ENCODE assay signal across 9 mouse cellular contexts in genomic region chr19:57355451-57356251, GRCm38 (mm10). TPM values are rescaled to one million over a fixed set of nuclear protein-coding genes. Genes with fewer than 3 reads are reported as not detected.
DNase-seq lines count a peak whose midpoint lies in the region; ATAC-seq and TF ChIP-seq lines count a peak whose summit lies in the region.
"Had no signal": no experiment of that assay in that cellular context is flagged by ENCODE, and none has a peak within 500 bp of the region (broad histone marks: within the 10 kb centered on the region; RNA-seq: fewer than 3 reads in every experiment).

No protein-coding gene starts in this region.

- TF ChIP-seq CTCF in heart, adult 2 months (IDR thresholded peaks at IDR 0.05) = 0 out of 2 replicates have a peak, but pooled peaks have one; percentile 5
- TF ChIP-seq CTCF in olfactory bulb, adult 2 months (IDR thresholded peaks at IDR 0.05; ENCODE audit: insufficient read depth, low read depth, low read length) = no peak
- no peak for TF ChIP-seq CTCF in cerebellum, adult 2 months (IDR thresholded peaks at IDR 0.05; ENCODE audit: borderline replicate concordance, insufficient read depth, low read depth, low read length)

- no peak overlapping the region for H3K9ac ChIP-seq in heart, adult 2 months (ENCODE audit: low read depth, low read length)
- no peak overlapping the region for H3K9ac ChIP-seq in intestine, embryonic 16.5 days (ENCODE audit: low read depth, low read length)

- H3K4me3 ChIP-seq in heart, adult 2 months = peak overlapping the region; percentile 27; the same call in 1 of the 2 replicates
- H3K4me3 ChIP-seq in intestine, embryonic 16.5 days (ENCODE audit: low read length) = no peak overlapping the region
- no peak overlapping the region for H3K4me3 ChIP-seq in olfactory bulb, adult 2 months (ENCODE audit: insufficient read depth, low read depth, low read length)
- H3K4me3 ChIP-seq in cerebellum, adult 2 months (replicated peaks; ENCODE audit: insufficient read depth, low read depth, low read length) = no peak overlapping the region

- WGBS in heart, adult 2 months = 35% methylated on average over 16 of the region's 16 CpGs
- WGBS in intestine, embryonic 16.5 days = 53% methylated on average over 16 of the region's 16 CpGs
- 77% methylated on average over 16 of the region's 16 CpGs for WGBS in olfactory bulb, adult 2 months
- 83% methylated on average over 16 of the region's 16 CpGs for WGBS in cerebellum, adult 2 months

- no peak overlapping the region for H3K4me2 ChIP-seq in intestine, embryonic 16.5 days (ENCODE audit: low read depth, low read length)

- H3K36me3 ChIP-seq in heart, adult 2 months (ENCODE audit: control insufficient read depth, insufficient read depth, low read length) = no peaks in the 10 kb centered on the region
- no peaks in the 10 kb centered on the region for H3K36me3 ChIP-seq in intestine, embryonic 16.5 days (ENCODE audit: control insufficient read depth, insufficient read depth, low read length)

- 0 out of 2 replicates have a peak, but pooled peaks have one; percentile 26 for TF ChIP-seq POLR2A in heart, adult 2 months (IDR thresholded peaks at IDR 0.05; ENCODE audit: insufficient read depth, low read depth, low read length)
- TF ChIP-seq POLR2A in olfactory bulb, adult 2 months (IDR thresholded peaks at IDR 0.05; ENCODE audit: insufficient read depth, low read depth, low read length) = no peak
- TF ChIP-seq POLR2A in cerebellum, adult 2 months (IDR thresholded peaks at IDR 0.05; ENCODE audit: borderline replicate concordance, insufficient read depth, low read length) = no peak

- 0 out of 2 replicates have a peak, but pooled peaks have one; percentile 22 for ATAC-seq in intestine, embryonic 16.5 days
- ATAC-seq: Patski had no signal

- H3K4me1 ChIP-seq in heart, adult 2 months (ENCODE audit: control insufficient read depth, insufficient read depth, low read length) = peaks cover 13% of the 10 kb centered on the region
- H3K4me1 ChIP-seq in intestine, embryonic 16.5 days (ENCODE audit: control insufficient read depth, insufficient read depth, low read length) = peaks cover 18% of the 10 kb centered on the region; the same call in 1 of the 2 replicates
- H3K4me1 ChIP-seq in olfactory bulb, adult 2 months (ENCODE audit: control insufficient read depth, insufficient read depth, low read length) = peaks cover 11% of the 10 kb centered on the region
- H3K4me1 ChIP-seq in cerebellum, adult 2 months (ENCODE audit: control insufficient read depth, insufficient read depth, low read length) = no peaks in the 10 kb centered on the region

- no peaks in the 10 kb centered on the region for H3K27me3 ChIP-seq in heart, adult 2 months (ENCODE audit: control insufficient read depth, insufficient read depth, low read length)
- H3K27me3 ChIP-seq in intestine, embryonic 16.5 days (replicated peaks; ENCODE audit: control insufficient read depth, insufficient read depth, low read length) = no peaks in the 10 kb centered on the region
- no peaks in the 10 kb centered on the region for H3K27me3 ChIP-seq in cerebellum, adult 2 months (ENCODE audit: control insufficient read depth, insufficient read depth, low read length)
- H3K27me3 ChIP-seq: Patski had no signal

- DNase-seq in heart, adult 2 months = peak in 1 of 2 experiments; percentile 58
- DNase-seq in heart, postnatal 25 days (ENCODE audit: low spot score) = no peak
- peak; percentile 70 for DNase-seq in R1 (ENCODE audit: low read depth, low spot score)
- no peak for DNase-seq in cerebellum, adult 2 months
- no peak for DNase-seq in frontal cortex, postnatal 36 days (ENCODE audit: low spot score in 2 of 2)
- DNase-seq in gastrocnemius, postnatal 14 days = no peak

- H3K79me2 ChIP-seq in heart, adult 2 months (replicated peaks; ENCODE audit: control insufficient read depth, insufficient read depth, low read length) = no peaks in the 10 kb centered on the region

- H3K27ac ChIP-seq in heart, adult 2 months = peak overlapping the region; percentile 84
- H3K27ac ChIP-seq in intestine, embryonic 16.5 days (ENCODE audit: low read length) = peak overlapping the region; percentile 76
- peak overlapping the region; percentile 21; the same call in 1 of the 2 replicates for H3K27ac ChIP-seq in olfactory bulb, adult 2 months (ENCODE audit: insufficient read depth, low read depth, low read length)
- no peak overlapping the region for H3K27ac ChIP-seq in cerebellum, adult 2 months (ENCODE audit: insufficient read depth, low read length)

- intact Hi-C loops in heart, adult 2 months (cut with DNase I) = no loop called here
- intact Hi-C loops in heart, postnatal 25 days (cut with DNase I) = loop anchor here (10.0 kb wide), 1 partner anchor 431 kb away; no protein-coding TSS in a partner anchor
- intact Hi-C loops in gastrocnemius, postnatal 14 days (cut with DNase I; ENCODE audit: low total_unique reads) = no loop called here

- H3K9me3 ChIP-seq in intestine, embryonic 16.5 days (ENCODE audit: control insufficient read depth, low read length) = no peaks in the 10 kb centered on the region

- TF ChIP-seq EP300 in heart, adult 2 months (IDR thresholded peaks at IDR 0.05; ENCODE audit: insufficient read depth, low read depth, low read length) = 0 out of 2 replicates have a peak, but pooled peaks have one; percentile 41

RNA-seq across cellular contexts. Expression of gene Fam160b1, which starts 4.8 kb away (rescaled TPM):
- total RNA-seq in heart, adult 2 months (2021) = 10 to 100 TPM; 10.6 to 11.1 TPM
- 6.7 and 10.2 TPM in 2 replicates for polyA plus RNA-seq in heart, adult 2 months (2012; rRNA removed)
- 10 to 100 TPM in 1 of 2 experiments, 1 to 10 TPM in 1; 9.9 to 12.4 TPM for total RNA-seq in heart, postnatal 25 days (2021)
- polyA plus RNA-seq in intestine, embryonic 16.5 days (2015; fragmentation: Nextera tagmentation; extraction: Ambion mirVana) = 9.9 and 11.8 TPM in 2 replicates
- polyA plus RNA-seq in olfactory bulb, adult 2 months (2012; ENCODE audit: insufficient read depth, insufficient read length, low replicate concordance, missing spikeins) = not detected in 2 replicates
- polyA plus RNA-seq in cerebellum, adult 2 months (2012; rRNA removed) = 18.9 and 20.5 TPM in 2 replicates
- total RNA-seq in gastrocnemius, postnatal 14 days (2021) = 1 to 10 TPM; 8.1 to 8.6 TPM

RNA-seq across cellular contexts. Expression of gene Ablim1, which starts 40.9 kb away (rescaled TPM):
- total RNA-seq in heart, adult 2 months (2021) = 100 to 1,000 TPM; 418 to 454 TPM
- 101 and 165 TPM in 2 replicates for polyA plus RNA-seq in heart, adult 2 months (2012; rRNA removed)
- 100 to 1,000 TPM; 417 to 451 TPM for total RNA-seq in heart, postnatal 25 days (2021)
- polyA plus RNA-seq in intestine, embryonic 16.5 days (2015; fragmentation: Nextera tagmentation; extraction: Ambion mirVana) = 29.2 and 32.0 TPM in 2 replicates
- 376 and 501 TPM in 2 replicates for polyA plus RNA-seq in olfactory bulb, adult 2 months (2012; ENCODE audit: insufficient read depth, insufficient read length, low replicate concordance, missing spikeins)
- polyA plus RNA-seq in cerebellum, adult 2 months (2012; rRNA removed) = 110 and 130 TPM in 2 replicates
- 10 to 100 TPM; 50.6 to 57.8 TPM for total RNA-seq in gastrocnemius, postnatal 14 days (2021)
